Mouse (Mus musculus): Measurements from ENCODE around the gene Irx1. TPM values are rescaled to one million over a fixed set of nuclear protein-coding genes. Genes with fewer than 3 reads are reported as not detected.

Irx1 gene
- total and polyA plus RNA-seq, 3 experiments, result 5.2 to 7.1 (median 6.9) TPM

DNA sequence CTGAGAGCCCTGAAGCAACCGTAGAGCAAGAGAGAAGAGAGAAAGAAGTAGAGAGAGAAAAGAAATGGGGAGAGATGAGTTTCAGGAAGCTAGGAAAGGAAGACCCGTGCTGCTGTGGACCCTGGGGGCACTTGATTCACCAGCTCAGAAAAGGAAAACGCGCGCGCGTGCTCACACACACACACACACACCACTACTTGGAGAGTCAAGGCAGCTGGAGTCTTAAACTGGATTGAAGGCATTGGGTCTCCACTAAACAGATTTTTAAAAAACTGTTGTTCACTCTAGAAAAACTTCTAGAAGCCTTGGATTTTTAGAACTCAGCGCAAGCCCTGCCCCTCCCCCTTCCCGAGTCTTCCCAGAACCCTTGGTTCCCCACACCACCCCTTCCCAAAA, 3.2 kb downstream of the Irx1 start:
- H3K4me1 ChIP-seq (ENCODE audit: control insufficient read depth, insufficient read depth, low read length), result no peaks in the 10 kb centered on the region
- no peak for DNase-seq
- no peak for TF ChIP-seq POLR2A (IDR thresholded peaks at IDR 0.05; ENCODE audit: insufficient read depth, low read depth, low read length)
- TF ChIP-seq EP300 (IDR thresholded peaks at IDR 0.05; ENCODE audit: insufficient read depth, low read depth, low read length), result no peak
- TF ChIP-seq CTCF (IDR thresholded peaks at IDR 0.05), result no peak
- intact Hi-C loops (cut with DNase I), result loop anchor here (5.0 kb wide), 1 partner anchor 677 kb away; no protein-coding TSS in a partner anchor
- no peaks in the 10 kb centered on the region for H3K36me3 ChIP-seq (ENCODE audit: control insufficient read depth, insufficient read depth, low read length)
- no peaks in the 10 kb centered on the region for H3K79me2 ChIP-seq (replicated peaks; ENCODE audit: control insufficient read depth, insufficient read depth, low read length)
- 11% methylated on average over 9 of the region's 9 CpGs for WGBS
- no peak overlapping the region for H3K4me3 ChIP-seq
- H3K27ac ChIP-seq, result no peak overlapping the region
- peaks cover 11% of the 10 kb centered on the region; the same call in 1 of the 2 replicates for H3K27me3 ChIP-seq (ENCODE audit: control insufficient read depth, insufficient read depth, low read length)
- no peak overlapping the region for H3K9ac ChIP-seq (ENCODE audit: low read depth, low read length)

- DNase-seq, result no peak
- Histone ChIP-seq H3K4me3 (no peak overlapping the region), H3K79me2 (replicated peaks; ENCODE audit: control insufficient read depth, insufficient read depth, low read length) (no peaks in the 10 kb centered on the region), H3K27ac (no peak overlapping the region), H3K27me3 (ENCODE audit: control insufficient read depth, insufficient read depth, low read length) (peaks cover 11% of the 10 kb centered on the region; the same call in 1 of the 2 replicates), H3K4me1 (ENCODE audit: control insufficient read depth, insufficient read depth, low read length) (no peaks in the 10 kb centered on the region), H3K9ac (ENCODE audit: low read depth, low read length) (no peak overlapping the region), H3K36me3 (ENCODE audit: control insufficient read depth, insufficient read depth, low read length) (no peaks in the 10 kb centered on the region)
- intact Hi-C loops (cut with DNase I), result loop anchor here (5.0 kb wide), 2 partner anchors 678 to 1073 kb away; no protein-coding TSS in a partner anchor
- TF ChIP-seq CTCF (IDR thresholded peaks at IDR 0.05) (no peak), EP300 (IDR thresholded peaks at IDR 0.05; ENCODE audit: insufficient read depth, low read depth, low read length) (no peak), POLR2A (IDR thresholded peaks at IDR 0.05; ENCODE audit: insufficient read depth, low read depth, low read length) (no peak)
- 6% methylated on average over 76 of the region's 76 CpGs for WGBS
Observed at GRCm38 (mm10) chr13:71959361-71960276, 3.9 kb downstream of the Irx1 start.

- 21% methylated on average over 16 of the region's 16 CpGs for WGBS
- intact Hi-C loops (cut with DNase I), result loop anchor here (5.0 kb wide), 1 partner anchor 1074 kb away; no protein-coding TSS in a partner anchor
- no peaks in the 10 kb centered on the region for H3K4me1 ChIP-seq (ENCODE audit: control insufficient read depth, insufficient read depth, low read length)
- no peaks in the 10 kb centered on the region for H3K79me2 ChIP-seq (replicated peaks; ENCODE audit: control insufficient read depth, insufficient read depth, low read length)
- H3K4me3 ChIP-seq, result no peak overlapping the region
- no peak for DNase-seq
- H3K27ac ChIP-seq, result no peak overlapping the region
- TF ChIP-seq CTCF (IDR thresholded peaks at IDR 0.05) (no peak), POLR2A (IDR thresholded peaks at IDR 0.05; ENCODE audit: insufficient read depth, low read depth, low read length) (no peak), EP300 (IDR thresholded peaks at IDR 0.05; ENCODE audit: insufficient read depth, low read depth, low read length) (no peak)
- H3K9ac ChIP-seq (ENCODE audit: low read depth, low read length), result no peak overlapping the region
- peaks cover 7% of the 10 kb centered on the region; the same call in 1 of the 2 replicates for H3K27me3 ChIP-seq (ENCODE audit: control insufficient read depth, insufficient read depth, low read length)
- H3K36me3 ChIP-seq (ENCODE audit: control insufficient read depth, insufficient read depth, low read length), result no peaks in the 10 kb centered on the region
Observed at GRCm38 (mm10) chr13:71958651-71959050, 4.9 kb downstream of the Irx1 start.

DNA sequence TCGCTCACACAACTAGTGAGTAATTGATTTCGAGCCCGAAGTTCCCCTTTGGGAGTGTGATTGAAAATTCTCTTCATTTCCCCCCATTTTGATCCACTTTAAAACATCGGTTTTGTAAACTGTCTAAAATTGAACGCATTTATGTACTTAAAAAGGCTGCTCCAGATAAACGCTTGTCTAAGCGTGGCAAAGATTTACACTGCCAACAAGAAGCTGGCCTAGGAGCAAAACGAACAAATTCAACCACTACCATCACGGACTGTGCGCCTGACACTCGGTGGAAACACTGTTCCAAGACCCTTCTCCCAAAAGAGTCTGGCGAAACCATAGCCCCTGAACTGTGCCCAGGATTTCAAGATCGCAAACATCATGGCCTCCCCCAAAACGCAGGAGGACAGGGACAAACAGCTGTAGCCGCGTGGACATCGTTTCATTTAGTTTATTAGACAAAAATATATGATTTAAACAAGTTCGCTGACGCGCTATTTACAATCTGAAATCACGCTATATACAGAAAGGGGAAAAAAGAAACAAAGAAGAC, 5.6 kb downstream of the Irx1 start:
- Histone ChIP-seq H3K4me1 (ENCODE audit: control insufficient read depth, insufficient read depth, low read length) (no peaks in the 10 kb centered on the region), H3K36me3 (ENCODE audit: control insufficient read depth, insufficient read depth, low read length) (no peaks in the 10 kb centered on the region), H3K9ac (ENCODE audit: low read depth, low read length) (no peak overlapping the region), H3K79me2 (replicated peaks; ENCODE audit: control insufficient read depth, insufficient read depth, low read length) (no peaks in the 10 kb centered on the region), H3K27me3 (ENCODE audit: control insufficient read depth, insufficient read depth, low read length) (peaks cover 5% of the 10 kb centered on the region; the same call in 1 of the 2 replicates), H3K4me3 (no peak overlapping the region), H3K27ac (no peak overlapping the region)
- DNase-seq, result no peak
- intact Hi-C loops (cut with DNase I), result loop anchor here (5.0 kb wide), 1 partner anchor 1074 kb away; no protein-coding TSS in a partner anchor
- TF ChIP-seq CTCF (IDR thresholded peaks at IDR 0.05) (no peak), EP300 (IDR thresholded peaks at IDR 0.05; ENCODE audit: insufficient read depth, low read depth, low read length) (no peak), POLR2A (IDR thresholded peaks at IDR 0.05; ENCODE audit: insufficient read depth, low read depth, low read length) (no peak)
- 28% methylated on average over 21 of the region's 21 CpGs for WGBS

GRCm38 (mm10) chr13:71957147-71957546, 6.4 kb downstream of the Irx1 start:
- H3K4me3 ChIP-seq, result no peak overlapping the region
- H3K27me3 ChIP-seq (ENCODE audit: control insufficient read depth, insufficient read depth, low read length), result peaks cover 3% of the 10 kb centered on the region; the same call in 1 of the 2 replicates
- intact Hi-C loops (cut with DNase I), result loop anchor here (5.0 kb wide), 1 partner anchor 1075 kb away; no protein-coding TSS in a partner anchor
- H3K27ac ChIP-seq, result no peak overlapping the region
- H3K36me3 ChIP-seq (ENCODE audit: control insufficient read depth, insufficient read depth, low read length), result no peaks in the 10 kb centered on the region
- no peaks in the 10 kb centered on the region for H3K79me2 ChIP-seq (replicated peaks; ENCODE audit: control insufficient read depth, insufficient read depth, low read length)
- H3K4me1 ChIP-seq (ENCODE audit: control insufficient read depth, insufficient read depth, low read length), result no peaks in the 10 kb centered on the region
- WGBS, result 30% methylated on average over 18 of the region's 18 CpGs
- DNase-seq, result no peak
- no peak overlapping the region for H3K9ac ChIP-seq (ENCODE audit: low read depth, low read length)
- TF ChIP-seq POLR2A (IDR thresholded peaks at IDR 0.05; ENCODE audit: insufficient read depth, low read depth, low read length), result no peak
- TF ChIP-seq EP300 (IDR thresholded peaks at IDR 0.05; ENCODE audit: insufficient read depth, low read depth, low read length), result no peak
- TF ChIP-seq CTCF (IDR thresholded peaks at IDR 0.05), result no peak

Measured in heart, adult 2 months (tissue).